Mouse (Mus musculus) activated CD4-positive, CD25-positive, alpha-beta regulatory T cell, adult 4 months (primary cell): ENCODE measurements around the gene Tcf12. TPM values are rescaled to one million over a fixed set of nuclear protein-coding genes. Genes with fewer than 3 reads are reported as not detected.
A peak's percentile ranks its signal among the peaks of the same experiment; 100 is the strongest.

Experiments used
- ATAC-seq: one replicate; pipeline ENCODE4 v1.8.0; 2017
- polyA plus RNA-seq, 2 experiments: library from polyadenylated mRNA; unstranded; fragments of 100-300 nt; shearing (Covaris generic); gene quantifications; one replicate each; pipeline ENCODE4 v1.2.1; 2017

Tcf12 gene
- polyA plus RNA-seq, 2 experiments from 2014 or later: 29.9 to 36.7 TPM

DNA sequence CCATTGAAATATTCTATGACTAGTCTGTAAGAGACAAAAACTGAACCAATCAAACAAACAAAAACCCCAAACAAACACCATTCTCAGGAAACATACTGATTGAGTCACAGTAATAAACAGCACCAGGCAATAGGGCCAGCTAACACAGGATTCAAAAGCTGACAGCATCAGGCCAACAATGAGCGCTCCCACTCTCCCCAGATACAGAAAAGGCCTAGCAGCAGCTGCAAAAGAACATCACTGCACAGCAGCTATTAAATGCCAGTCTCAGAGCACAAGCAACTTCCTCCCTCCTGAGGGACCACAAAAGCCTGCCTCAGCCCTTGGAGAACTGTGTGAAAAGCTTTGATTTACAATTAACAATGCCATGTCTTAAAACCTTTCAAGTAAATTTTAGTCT, 214.3 kb downstream of the Tcf12 start:
- ATAC-seq: no peak

DNA sequence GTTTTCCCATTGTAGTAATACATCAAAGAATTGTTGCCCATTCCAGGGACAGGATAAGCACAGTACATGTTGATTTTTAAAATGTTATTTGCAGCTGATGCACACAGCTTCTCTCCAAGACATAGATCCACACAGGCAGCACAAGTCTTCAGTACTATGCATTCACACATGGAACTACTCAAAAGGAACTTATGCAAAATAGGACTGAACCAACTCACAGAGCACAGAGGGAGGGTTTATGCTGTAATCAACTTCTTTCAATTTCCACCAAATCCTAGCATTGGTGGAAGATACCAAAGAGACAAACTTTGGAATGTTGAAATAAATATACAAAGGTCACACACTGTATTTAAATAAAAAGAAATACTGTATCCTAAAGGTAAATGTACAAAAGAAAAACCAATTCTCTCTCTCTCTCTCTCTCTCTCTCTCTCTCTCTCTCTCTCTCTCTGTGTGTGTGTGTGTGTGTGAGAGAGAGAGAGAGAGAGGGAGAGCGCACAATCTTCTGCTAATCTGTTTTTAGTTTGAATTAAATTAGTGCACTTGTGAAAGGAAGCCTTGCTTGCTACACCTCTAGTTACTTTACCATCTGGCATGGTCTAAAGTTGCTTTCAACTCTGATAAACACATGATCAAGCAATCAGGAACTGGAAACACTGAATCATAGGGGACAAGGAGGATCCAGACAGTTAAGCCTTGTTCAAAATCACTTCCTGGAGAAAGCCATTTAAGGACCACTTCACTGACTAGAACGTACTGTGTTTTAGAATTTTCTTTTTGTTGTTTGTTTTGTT, 215.5 kb downstream of the Tcf12 start:
- ATAC-seq: no peak

DNA sequence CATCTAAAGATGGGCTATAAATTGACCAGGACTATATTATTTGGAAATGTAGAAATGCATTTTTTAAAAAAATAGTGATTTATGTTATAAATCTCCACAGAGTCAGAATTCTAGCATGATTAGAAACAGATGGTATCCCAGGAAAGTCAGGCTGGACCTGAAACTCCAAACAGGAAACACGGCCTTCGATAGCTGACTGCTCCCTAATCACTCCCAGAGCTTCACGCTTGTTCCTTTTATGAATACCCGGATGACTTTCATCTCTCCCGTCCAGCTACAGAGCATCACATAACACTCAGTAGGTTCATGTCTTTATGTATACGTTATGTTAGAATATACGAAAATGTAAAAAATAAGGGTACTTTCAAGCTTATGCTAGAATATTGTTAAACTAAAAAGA, 216.4 kb downstream of the Tcf12 start:
- no peak for ATAC-seq

DNA sequence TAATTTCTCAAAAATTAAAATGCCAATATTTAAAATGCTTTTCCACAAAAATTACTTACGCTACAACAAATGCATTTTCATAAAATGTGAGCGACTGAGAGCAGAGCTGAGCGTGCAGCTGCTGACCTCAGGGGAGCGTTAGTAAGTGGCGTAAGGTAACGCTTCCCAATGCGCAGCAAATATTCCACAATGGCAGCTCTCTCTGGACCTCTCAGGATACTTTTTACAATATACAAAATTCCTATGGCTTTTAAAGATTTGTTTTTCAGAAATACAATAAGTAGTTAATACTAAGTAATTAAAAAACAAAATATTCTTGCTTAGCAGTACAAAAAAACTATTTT, 216.8 kb downstream of the Tcf12 start:
- ATAC-seq: no peak

DNA sequence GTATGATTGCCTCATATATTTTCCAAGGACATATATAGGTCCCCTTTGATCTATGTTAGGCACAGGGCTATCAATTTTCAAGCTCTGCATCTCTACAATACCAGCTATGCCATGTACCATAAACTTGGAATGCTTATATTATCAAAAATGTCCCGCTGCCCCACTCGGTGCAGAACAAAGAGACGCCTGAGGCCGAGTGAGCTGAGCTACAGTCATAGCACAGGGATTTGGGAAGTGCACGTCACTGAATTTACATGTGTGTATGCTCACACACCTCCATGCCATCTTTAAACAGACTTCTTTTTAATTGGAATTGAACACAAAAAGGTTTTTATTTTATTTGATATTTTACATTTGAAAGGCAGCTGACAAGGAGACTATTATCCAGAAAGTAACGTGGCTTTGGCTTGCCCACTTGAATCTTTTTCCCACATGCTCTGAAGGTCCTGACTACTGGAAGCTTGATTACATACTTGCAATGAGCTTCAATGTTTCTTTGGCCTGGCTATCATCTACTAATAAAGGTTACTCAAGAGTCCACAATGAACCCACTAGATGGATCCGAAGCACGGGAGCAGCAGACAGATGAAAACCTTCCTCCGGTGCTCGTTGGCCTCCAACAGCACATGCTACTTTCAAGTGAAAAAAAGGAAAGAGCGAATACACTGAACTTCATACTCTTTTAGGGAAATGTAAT, 217.3 kb downstream of the Tcf12 start:
- ATAC-seq: no peak

DNA sequence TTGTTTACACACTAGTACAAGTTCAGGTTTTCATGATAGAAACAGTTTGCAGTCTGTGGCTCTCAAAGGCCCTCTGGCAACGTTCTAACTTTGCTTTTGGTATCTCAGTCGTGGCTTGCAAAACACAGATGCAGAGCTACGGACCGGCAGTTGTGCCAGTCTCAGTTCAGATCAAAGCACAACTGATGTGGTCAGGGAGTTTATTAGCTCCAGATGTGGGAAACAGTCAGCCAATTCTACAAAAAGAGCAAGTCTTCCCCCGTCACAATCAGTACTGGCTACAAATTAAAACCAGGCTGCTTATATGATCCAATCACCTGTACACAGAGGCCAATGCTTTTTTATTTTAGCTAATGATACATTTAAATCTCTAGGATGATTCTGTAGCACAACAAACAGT, 223.2 kb downstream of the Tcf12 start:
- no peak for ATAC-seq

DNA sequence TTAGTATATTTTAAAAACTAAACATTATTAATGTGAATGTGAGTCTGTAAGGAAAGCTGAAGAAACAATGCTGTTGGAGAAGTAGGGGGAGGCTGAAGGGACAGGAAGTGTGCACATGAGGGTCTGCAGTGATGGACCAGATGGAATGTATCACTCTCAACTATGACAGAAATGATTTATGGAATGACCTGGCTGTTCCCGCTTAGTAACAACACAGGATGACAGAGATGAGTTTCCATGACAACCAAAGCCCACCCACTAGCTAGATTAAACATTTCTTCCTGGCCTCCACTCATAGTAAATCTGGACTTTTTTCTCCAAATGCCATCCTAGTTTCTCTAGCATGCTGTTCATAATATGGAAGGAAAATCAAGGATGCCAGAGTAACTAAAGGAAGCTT, 231.0 kb downstream of the Tcf12 start:
- no peak for ATAC-seq

DNA sequence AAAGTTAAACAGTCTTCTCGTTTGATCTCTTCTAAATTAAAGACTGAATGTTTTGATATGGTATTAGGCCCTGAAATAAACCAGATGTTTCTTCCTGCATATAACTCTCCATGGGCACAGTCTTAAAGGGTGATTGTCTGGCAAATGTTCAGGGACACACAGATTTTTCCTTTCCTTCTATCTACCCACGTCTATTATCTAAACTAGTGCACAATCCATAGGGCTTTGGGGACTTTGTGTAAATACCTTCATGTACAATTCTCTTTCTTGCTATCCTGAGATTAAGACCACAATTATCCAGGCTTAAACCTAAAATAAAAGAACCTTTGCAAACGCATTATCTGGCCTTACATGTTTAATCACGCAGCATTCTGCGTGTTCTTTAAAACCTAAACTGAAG, 231.7 kb downstream of the Tcf12 start:
- ATAC-seq: no peak

DNA sequence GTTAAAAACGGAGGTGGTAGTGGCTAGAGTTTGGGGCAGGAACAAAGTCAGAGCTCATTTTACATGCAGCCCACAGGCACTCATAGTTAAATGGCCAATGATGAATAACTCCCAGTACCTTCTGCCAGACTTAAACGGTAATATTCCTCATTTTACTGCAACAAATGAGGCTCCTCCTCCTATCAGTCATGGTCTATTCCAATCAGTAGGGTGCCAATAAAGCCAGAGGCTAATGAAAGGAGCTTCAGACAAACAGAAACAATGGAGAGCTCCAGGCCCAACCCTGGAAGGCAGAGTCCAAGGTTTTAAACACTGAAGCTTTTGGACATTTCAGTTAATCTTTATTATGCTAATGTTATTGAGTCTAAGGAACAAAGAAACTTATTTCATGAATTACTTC, 232.3 kb downstream of the Tcf12 start:
- ATAC-seq: no peak

DNA sequence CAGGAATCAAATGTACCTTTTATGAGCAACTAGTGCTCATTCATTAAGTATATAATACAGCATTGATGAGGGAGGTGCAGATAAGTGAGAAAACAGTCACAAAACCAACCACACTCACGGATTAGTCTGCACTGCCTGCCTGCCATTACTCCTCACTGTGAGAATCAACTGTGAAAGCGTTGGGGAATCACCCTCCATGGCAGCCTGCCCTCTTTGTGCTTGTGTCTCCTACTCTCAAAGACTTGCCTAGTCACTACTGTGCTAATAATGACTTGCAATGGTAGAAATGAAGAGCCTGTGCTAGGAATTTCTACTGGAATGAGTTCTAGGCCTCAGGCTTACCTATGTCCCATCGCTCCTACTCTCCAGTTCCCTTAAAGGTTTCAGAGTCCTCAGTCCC, 233.8 kb downstream of the Tcf12 start:
- no peak for ATAC-seq

DNA sequence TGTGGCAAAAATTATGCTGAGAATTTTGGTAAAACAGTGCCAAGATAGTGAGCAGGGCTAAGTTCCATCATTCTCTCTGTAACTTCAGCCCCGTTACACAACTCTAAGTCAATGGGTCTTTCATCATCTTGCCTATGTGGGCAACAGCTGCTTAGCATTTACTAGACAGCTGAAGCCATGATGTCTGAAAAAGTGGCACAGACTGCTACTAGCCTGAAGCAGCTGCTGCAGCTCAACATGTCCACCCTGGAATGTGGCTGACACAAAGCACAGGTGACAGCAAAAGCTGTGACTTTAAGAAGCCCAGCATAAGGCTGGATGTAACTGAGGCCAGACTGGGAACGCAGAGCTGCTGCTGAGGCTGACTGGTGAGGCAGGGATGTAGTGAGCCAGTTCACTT, 236.9 kb downstream of the Tcf12 start:
- no peak for ATAC-seq

DNA sequence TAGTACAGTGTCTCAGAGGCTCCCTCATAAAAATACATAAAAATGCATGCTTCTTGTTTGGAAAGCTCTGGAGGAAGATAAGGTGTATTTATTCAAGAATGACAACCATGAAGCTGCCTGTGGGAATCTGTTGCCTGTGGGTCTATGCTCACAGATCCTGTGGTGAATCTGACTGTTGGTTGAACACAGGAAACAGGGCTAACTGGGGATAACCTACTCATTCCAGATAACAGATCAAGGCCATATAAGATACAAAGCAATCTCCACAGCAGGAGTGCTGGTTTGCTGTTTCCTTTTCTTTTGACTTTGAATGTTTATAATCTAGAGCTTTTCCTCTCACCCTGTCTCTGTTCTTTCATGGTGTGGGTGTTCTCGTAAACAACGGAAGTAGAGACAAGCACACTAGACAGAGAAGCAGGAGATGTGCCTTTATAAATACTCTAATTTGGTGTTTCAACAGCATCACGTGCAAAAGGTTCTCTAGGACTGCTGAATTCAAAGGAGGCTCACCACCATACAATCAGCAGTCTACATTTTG, 237.6 kb downstream of the Tcf12 start:
- ATAC-seq: peak; percentile 54

DNA sequence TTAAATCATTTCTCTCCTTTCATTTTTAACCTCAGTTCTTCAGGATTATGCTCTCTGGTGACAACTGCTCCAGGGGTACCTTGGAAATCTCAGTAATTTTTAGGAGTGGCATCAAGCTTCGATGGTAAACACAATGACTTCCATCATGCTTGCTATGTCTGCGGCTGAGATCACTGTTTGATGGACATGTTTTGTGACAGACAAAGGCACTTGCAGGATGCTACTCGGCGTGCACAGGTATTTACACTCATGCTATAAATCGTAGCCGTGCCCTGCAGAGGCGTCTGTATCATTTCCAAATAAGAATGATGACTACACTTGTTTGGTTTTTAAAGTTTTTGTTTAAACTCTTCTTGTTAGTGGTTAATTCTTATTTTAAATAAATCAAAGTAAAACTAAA, 248.3 kb downstream of the Tcf12 start:
- no peak for ATAC-seq

DNA sequence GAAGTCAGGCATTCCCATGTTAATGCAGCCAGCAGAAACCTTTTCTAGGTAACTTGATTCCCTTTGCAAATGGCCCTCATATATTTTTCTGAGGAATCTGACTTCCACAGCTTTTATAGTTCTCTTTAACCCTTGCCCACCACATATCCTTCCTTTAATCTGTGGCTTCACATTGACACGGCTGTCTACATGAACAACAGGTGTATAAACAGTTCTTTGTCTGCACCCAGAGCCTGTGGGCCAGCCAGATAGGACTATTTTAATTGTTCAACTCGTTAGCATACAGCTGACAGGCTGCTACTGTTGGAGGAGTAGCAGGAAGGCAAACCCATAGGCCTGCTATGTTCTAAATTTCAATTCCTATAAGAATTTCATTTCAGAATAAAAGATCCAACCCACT, 250.0 kb downstream of the Tcf12 start:
- ATAC-seq: no peak

DNA sequence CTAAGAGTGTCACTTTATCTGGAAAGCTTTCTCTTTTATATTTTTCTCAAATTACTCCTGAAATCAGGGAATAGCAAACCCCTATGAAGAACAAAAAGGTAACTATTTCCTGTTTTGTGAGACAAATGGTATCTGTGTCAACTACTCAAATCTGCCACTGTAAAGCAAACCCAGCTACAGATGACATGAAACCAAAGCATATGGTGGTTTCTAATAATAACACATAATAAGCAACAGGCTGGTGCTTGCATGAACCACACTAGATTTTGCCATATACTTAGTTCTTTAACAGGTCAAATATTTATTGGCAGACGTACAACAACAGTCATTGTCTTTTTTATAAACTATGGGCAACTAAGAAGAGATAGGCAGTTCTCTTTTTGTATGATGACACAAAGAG, 253.7 kb downstream of the Tcf12 start:
- no peak for ATAC-seq

DNA sequence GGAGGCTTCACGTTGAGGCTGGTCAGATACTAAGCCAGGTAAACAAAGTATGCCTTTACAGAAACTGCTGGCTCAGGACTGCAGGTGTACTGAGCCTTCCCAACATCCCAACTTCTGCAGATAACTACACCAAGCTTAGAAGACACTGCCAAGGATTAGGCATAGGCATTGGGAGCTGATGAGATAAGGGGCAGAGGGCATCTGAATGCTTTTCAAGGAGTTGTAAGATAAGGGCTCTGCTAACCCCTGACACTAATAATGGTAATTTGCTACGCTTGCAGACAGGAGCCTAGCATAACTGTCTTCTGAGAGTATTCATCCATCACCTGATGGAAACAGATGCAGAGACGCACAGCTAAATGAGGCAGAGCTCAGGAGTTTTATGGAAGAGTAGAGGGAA, 257.8 kb downstream of the Tcf12 start:
- ATAC-seq: no peak

DNA sequence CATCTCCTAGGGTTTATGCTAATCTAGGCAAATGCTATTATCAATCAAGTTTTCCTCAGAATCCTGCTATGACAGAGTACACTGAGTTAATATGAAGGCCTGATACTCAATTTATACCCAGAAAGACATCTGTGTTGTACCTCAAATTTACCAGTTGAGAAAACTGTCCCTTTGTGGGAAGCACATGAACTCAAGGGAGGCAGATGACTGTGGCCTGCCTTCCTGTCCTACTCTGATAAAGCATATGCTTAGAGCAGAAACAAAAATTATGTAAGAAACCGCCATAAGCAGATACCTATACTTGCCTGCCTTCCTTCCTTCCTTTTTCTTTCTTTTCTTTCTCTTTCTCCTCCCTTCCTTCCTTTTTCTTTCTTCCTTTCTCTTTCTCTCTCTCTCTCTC, 261.4 kb downstream of the Tcf12 start:
- no peak for ATAC-seq

DNA sequence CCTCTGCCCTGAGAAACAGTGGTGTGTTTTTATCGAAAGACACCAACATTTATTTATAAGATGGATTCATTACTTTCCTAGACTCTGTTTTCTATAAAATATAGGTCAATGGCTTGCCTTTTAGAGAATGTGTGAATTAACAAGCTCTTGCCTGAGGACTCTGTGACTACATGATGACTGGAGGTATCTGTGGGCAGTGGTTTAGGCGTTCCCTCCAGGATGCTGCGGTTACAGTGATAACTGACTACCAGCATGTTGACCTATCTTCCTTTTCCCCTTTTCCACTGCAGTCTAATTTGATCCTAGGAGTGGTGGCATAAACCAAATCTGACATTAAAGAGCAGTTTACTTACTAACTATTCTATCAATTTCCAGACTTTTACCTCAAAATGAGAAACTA, 263.3 kb downstream of the Tcf12 start:
- no peak for ATAC-seq

DNA sequence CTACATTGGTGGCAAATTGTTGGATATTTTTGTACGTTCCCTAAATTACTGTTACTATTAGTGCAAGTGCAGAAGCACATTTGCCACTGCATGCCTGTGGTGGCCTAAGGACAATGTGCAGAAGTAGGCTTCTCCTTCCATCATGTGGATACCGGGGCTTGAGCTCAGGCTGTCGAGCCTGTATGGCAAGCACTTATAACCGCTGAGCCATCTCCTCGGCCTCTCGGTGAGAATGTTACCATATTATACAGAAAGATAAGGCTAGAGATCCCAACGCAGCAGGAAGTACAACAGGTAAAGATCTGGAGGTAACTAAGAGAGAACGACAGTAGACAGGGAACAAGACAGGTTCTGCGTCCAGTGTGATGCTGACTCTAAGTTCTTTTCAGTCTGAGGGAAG, 263.8 kb downstream of the Tcf12 start:
- ATAC-seq: no peak

DNA sequence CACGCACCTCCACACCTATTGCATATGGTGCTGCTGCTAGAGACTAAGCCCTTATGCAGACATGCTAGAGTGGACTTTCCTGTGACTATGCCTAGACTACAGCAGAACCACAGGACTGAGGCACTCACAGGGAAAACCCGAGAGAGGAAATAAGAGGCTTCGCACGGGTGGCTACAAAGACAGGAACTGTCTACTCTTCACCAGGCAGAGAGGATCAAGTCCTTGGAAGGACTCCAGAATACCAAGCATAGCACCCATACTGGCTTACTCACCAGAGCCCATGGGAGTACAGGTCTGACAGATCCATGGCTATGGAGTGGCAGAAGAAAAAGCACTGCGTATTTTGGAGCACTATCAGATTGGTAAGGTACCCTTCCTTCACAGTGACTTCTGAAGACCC, 269.8 kb downstream of the Tcf12 start:
- ATAC-seq: no peak

DNA sequence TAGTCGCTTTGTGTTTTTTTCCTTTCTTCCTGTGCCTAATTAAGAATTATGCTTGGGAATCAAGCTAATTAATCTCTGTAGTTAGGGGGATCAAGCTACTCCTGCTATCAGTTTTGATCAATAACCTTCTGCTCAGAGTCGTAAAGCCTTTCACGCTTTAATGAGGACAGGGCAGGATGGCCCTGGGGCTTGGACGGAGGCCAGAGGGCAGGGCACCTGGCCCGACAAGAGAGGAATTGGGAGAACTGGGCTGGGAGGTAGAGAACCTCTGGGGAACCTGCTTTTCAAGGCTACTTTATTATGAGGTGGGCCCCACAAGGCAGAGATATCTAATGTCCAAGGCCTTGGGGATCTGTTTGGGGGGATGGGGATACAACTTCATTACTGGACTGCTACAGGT, 274.3 kb downstream of the Tcf12 start:
- ATAC-seq: no peak

DNA sequence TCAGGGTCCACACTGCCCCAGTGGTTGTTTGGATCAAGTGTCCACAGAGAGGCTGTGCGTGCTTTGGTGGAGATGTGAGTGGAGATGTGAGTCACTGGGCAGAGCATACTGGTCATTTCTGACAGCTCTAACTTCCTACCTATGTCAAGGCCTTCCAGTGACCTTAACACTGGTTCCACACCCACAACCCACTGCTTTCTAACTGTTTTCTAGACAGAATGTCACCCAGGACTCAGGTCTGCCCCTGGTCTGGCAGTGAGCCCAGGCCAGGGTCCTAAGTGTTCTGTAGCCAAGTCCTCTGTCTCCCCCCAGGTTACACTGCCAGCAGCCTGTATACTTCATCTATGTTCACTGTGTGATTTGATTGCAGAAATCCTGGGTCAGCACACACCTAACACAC, 275.3 kb downstream of the Tcf12 start:
- ATAC-seq: no peak

DNA sequence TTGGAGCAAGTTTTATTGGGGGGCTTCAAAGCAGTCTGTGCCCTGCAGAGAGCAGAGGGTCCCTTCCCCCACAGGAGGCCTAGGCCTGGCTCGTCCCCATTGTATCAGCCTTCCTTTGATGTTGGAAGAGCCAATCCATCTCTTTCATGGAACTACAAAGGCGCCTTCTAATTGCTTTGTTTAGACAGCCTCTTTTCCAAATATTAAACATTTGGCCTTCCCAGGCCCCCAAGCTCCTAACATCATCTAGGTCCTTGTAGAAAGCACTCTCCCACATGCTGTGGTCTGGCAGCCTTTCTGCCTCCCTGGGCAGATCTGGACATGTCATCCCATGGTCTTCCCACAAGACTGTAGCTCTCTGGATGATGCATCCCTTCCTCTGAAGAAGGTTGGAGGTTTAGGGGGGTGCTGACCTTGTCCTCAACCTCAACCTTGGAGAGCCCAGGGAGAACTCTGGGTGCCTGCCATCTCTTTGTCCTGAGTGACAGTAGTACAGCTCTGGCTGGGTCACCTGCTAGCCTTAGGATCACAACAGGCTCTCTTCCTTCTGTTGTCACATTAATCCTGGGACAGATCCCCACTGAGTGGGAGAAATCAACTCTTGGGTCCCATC, 276.4 kb downstream of the Tcf12 start:
- ATAC-seq: no peak

DNA sequence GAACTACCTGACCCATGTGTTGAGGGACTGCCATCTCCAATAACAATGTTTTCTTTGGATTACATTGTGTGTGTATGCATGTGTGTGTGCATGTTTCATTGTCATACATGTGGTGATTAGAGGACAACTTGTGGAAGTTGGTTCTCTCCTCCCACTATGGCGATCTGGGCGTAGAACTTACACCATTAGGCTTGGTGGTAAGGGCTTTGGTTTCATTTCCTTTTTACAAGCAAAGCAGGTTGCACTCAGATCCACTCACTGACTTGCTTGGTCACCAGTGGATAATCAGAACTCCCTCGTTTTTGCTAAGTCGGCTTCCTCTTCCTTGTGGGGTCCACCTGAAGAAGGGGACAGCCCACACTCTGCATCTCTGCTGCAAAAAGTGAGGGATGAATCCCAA, 277.0 kb downstream of the Tcf12 start:
- ATAC-seq: no peak
